Mouse (Mus musculus) adrenal gland (tissue): ENCODE results near the gene Cisd1.

Experiments used
- intact Hi-C: fragments of 180-260 bp; cut with DNase I; formaldehyde crosslinking; loops from one replicate; pipeline ENCODE4 v1.15.1; 2025

Gene Cisd1

DNA sequence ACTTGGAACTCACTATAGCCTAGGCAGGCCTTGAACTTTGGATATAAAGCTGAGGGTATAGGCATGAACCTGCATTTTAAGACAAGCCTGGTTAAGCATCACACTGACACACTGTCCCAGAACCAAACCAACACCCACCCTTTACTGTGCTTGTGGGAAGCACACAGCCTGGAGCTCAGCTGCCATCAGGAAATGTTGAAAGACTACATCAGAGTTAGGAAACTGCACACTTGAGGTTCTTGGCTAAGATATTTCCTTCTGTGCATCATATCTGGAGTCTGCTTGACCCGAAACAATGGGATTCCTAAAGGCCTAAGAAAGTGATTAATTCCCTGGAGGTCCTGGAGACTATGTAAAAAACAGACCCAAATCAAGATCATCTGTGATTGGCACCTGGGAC lies 4.5 kb upstream of the Cisd1 start:
- intact Hi-C loops: no loop called here

DNA sequence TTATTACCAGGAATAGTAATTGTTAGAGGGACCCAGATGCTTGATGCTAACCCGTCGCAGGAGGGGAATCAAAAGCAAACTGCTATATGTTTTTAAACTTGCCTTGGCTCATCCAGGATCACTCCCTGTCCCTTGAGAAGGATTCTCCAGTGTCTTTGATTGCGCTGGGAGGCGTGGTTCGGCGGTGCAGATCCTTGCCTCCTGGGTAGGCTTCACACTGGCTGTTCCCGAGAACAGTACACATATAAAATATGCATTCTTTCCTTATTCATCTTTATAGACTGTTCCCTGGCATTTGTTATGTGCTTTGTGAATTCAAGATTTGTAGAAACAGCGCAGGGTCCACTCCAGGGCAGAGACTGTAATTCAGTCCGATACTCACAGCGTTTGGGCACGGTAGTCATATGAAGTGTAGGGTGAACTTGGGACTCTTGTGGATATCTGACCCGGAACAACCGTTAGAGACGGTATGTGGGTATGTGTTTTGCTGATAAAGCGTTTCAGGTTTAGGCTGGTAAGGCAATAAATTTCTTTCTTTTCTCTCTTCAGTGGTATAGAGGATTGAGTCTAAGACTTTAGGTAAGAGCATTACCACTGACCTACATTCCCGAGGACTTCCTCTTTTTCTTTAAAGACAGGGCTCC lies 4.0 kb upstream of the Cisd1 start:
- intact Hi-C loops: no loop called here

DNA sequence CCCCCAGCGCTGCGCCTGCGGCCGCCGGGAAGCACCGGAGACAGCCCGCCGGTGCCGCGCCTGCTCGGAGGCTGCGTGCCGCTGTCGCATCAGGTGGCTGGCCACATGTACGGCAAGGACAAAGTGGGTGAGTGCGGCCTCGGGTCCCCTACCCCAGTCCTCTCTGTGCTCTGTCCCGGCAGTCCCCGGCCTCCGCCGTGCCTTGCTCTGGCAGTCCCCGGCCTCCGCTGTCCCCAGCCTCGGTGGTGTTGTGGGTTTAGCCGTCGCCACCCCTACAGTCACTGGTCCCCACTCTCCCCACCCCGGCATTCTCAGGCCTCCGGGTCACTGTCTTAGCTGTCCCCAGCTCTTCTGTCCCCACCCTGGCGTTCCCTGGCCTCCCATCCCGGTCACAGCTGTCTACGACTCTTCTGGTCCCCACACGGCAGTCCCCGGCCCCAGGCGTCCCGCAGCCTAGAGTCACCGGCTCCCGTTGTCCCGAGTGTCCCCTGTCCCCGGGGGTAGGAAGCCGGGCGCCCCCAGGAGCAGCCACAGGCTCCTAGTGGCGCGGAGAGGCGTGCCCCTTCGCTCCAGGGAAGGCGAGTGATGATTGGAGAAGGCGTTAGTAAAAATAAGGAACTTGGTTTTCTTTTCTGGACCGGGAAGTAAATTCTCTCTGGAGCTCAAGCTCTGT lies 3.3 kb upstream of the Cisd1 start:
- intact Hi-C loops: no loop called here

DNA sequence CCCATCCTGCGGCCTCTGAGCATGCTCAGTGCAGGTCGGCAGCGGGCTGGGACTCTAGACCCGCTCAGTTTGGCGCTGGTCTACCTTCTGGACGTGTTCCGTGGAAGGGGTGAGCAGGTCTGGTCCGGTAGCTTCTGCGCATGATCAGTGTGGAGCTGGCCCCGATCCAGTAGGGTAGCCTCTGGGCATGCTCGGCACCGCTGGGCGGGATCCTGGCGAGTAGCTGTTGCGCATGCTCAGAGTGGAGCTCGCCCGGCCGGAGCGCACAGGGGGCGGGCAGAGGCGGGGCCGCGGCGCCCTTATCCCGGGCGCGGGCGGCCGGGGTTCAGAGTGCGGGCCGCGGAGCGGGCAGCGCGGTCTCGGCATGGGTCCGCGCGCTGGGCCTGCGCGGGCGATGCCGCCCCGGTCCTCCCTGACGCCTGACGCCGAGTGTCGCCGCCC lies 2.8 kb upstream of the Cisd1 start, which contains the start of gene Ipmk:
TSS of gene Ipmk (plus strand) at position 255 of the 441 bp plus-strand sequence.
- intact Hi-C loops: no loop called here

DNA sequence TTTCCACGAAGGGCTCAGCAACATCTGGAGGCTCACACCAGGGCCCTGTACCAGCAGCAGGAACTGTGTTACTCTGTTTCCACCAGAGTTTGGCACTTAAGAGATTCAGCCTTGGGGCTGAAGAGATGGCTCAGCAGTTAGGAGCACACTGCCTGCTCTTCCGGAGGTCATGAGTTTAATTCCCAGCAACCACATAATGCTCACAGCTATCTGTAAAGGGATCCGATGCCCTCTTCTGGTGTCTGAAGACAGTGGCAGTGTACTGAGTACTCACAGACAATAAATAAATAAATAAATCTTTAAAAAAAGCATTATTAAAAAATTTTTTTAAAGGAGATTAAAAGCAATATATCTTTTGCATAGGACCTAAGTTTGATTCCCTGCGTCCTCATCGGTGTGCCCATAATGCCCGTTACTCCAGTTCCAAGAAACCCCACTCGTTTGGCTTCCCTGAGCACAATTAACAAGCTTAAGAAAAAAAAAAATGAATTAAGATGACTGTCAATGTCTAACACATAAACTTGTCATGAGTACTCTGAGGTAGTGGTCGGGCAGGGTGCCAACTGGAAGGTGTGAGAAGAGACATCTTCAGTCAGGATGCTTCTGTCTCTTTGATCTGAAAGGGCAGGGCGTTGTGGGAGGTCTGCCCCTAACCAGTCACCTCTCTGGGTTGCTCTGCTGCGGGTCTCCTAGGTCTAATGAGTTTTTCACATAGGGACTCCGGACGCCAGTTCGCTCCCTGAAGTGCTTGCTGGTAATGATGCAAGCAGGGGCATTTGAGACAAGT lies 2.2 kb upstream of the Cisd1 start:
- intact Hi-C loops: no loop called here

DNA sequence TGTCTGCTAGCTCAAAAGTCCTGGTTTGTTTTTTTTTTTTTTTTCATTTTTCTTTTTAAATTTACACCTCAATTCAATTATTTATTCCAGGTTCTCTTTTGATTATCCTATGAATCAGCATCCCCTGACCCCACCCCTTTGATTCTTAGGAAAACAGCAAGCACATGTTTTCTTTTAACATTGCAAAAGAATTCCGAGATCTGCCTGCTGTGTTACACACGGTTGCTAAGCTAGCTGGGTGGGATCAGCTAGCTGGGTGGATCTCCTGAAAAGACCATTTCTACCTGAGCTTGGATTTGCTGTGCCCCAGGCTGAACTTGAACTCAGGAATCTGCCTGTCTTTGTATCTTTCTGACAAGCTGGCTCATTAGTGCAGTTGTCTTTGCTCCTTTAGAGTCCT lies 1.4 kb upstream of the Cisd1 start:
- intact Hi-C loops: no loop called here

DNA sequence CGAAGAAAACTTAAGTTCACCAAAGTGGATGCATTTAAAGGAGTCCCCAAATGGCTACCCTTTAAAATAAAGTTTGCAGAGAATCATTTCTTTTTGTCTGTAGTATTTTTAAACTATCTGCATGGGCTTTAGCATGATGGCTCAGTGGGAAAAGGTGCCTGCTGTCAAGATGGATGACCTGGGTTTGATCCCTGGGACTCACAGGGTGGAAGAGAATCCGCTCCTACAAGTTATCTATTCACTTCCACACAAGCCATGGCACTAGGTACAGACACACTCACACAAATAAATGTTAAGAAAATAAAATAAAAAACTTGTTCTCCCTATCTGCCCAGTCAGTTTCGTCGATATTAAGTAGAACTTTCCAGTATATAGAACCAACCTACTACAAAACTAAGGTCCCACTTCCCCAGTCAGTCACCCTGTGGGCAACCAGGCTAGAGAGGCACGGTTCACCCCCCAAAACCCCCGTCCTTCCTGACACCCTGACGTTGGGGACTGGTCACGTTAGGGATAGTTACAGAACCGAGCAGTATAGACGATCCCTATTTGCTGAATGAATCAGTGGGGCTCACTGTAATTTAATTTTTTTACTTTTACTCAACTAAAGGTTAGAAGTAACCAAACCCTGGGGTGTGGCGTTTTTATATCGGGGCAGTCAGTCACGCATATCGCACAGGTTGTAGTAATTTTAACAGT lies 1.0 kb downstream of the Cisd1 start:
- intact Hi-C loops: no loop called here

DNA sequence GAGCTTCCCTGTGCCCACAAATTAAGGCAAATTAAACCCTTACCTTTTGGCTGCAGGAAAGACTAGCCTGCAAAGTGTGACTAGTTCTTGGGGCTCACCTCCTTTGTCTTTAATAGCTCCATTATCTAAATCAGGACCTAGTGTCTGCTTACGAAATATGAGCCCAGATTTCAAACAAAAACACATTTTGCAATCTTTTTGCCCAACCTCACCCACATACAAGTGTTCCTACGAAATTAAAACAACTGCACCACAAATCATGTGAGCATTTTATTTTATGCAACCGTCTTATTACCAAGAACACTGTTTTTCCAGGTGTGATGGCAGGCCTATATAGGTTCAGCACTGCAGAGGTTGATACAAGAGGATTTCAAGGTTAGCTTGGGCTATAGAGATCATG lies 1.6 kb downstream of the Cisd1 start:
- intact Hi-C loops: no loop called here

DNA sequence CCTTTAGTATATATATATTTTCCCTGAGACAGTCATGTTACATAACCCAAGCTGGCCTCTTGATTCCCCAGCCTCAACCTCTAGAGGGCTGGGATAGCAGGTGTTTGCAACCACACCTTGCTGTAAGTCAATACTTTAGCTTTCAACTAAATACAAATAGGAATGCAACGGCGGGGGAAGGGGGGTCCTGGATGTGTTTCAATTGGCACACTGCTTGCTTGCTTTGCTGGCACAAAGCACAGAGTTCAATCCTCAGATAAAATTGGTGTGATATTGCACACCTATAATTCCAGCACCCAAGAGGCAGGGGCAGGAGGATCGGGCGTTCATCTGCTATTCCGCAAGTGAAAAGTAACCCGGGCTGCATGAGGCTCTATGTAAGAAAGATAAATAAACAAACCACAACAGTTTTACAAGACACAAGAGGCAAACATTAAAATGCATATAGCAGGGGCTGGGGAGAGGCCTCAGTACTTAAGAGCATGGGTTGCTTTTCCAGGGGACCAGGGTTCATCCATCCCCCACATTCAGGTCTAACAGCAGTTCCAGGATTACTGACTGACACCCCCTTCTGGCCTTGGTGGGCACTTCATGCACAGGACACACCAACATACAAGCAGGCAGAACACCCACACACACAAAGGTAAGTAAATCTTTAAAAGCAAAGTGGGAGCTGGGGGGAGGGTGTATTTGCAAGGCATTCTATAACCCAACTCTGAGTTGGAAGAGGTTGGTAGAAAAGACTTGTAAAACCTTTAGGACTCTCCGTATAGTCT lies 2.5 kb downstream of the Cisd1 start:
- intact Hi-C loops: no loop called here

DNA sequence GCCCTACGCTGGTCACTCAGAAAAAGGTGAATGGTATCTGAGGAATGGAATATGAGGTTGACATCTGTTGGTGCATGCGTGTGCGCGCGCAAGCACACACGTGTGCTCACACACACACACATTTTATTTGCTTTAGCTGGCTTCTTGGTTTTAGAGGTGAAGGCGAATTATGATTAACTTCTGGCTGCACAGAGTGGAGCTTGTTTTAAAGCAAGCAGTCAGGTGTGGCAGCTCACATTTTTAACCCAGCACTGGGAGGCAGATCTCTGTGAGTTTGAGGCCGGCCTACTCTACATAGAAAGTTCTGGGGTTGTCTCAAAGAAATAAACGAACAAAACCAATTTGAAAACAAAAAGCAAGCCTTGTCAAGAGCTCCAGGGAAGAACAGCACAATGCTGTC lies 3.5 kb downstream of the Cisd1 start:
- intact Hi-C loops: no loop called here

DNA sequence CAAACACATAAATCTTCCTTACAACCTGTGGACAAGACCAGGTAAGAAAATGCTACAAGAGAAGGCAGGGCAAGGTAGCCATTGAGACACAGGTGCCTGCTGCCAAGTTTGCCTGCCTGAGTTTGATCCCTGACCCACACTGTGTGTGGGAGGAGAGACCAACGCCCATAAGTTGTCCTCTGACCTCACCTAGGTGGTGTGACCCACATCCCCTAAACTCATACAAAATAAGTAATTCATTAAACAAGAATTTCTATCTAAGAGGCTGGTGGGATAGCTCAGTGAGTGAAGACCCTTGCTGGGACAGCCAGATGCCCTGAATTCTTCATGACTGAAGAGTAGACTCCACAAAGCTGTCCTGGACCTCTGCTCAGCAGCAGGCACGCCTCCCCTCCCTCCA lies 4.6 kb downstream of the Cisd1 start:
- intact Hi-C loops: no loop called here

DNA sequence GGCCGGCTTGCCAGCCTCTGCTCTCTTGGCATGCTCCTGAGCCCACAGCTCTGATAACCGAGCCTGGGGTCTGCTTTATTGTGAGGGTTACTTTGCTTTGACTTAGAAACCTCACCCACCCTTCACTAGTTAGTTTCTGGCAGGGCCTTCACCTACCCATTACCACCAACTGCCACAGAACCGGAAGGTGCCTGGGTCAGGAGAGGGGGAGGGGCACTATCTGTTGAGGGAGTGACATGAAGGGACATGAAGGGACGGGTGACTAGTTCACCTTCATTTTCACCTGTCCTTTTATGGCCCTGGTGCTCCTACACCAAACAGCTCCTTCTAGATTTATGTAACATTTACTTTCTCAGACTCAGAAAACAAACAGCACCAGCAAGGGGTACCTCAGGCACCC lies 5.3 kb downstream of the Cisd1 start:
- intact Hi-C loops: no loop called here

DNA sequence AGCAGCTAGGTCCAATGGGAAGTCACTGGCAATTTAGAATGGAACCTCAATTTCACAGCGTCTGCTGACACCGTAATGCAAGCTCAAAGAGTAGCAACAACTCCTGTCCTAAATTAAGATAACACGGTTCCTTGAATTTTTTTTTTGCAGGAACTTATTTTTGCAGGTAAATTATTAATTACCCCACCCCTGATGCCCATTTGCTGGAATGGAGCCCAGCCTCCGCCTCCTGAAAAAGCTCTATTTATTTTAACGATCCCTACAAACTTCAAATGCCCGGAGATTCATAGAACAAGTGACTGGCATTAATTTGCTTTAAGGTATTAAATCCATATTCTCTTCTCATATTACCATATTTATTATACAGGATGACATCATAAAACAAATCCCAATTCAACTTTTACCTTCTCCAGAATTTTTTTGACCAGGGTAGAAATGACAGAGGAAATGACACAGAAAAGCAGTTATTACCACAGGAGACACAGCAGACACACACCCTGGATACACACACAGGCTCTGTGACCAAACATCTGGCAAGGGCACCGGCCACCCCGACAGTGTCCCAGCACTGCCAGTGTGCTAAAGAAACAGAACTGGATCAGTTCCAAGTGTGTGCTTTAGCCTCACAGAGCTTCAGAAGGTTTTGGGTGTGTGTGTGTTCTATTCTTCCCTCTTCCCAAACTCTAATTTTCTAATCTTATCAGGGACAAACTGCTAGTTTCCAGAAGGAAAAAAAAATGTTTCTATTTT lies 6.4 kb downstream of the Cisd1 start:
- intact Hi-C loops: no loop called here

DNA sequence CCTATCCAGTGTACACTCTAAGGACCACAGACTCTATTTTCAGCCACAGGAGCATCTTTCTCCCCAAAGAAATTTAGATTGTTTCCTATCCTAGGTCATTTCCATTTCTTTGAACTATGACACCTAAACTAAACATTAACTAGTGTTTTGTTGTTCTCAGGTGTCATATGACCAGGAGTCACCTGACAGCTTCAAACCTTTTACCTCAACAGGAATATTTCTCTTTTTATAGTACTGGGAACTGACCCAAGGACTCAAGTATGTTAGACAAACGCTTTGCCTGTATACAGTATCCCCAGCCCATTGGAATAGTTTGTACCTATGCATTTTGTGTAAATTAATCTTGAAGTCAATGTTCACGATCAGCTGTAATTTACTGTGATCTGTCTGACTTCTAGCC lies 7.0 kb downstream of the Cisd1 start:
- intact Hi-C loops: no loop called here

DNA sequence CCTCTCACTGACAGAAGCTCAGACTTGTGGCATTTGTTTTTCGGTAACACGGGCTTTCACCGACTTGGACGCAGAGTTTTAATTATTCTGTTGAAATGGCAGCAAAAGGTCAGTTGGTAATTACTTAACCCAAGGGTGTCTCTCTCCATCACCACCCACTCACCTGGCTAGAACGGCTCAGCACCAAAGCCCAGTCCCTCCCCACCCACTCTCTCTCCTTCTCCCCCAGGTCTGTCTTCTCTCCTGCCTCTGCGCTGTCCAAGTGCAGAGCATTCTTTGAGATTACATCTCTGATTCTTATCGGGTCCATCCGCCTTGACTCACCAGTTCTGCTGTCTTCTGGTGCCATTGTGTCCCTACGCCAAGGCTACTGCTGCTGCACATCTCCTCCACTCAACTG lies 11.9 kb downstream of the Cisd1 start:
- intact Hi-C loops: no loop called here

DNA sequence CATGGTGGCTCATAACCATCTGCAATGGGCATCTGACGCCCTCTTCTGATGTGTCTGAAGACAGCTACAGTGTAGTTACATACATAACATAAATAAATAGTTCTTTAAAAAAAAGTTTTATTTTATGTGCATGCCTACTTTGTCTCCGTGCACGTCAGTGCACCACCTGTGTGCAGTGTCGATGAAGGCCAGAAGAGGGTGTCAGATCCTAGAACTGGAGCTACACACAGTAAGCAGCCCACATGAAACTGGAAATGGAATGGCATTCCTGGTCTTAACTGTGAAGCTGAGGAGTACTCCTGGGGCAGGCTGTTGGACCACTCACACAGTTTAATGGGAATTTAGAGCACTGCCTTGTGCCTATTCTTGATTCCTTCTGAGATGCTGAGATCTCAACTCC lies 12.4 kb downstream of the Cisd1 start:
- intact Hi-C loops: no loop called here

DNA sequence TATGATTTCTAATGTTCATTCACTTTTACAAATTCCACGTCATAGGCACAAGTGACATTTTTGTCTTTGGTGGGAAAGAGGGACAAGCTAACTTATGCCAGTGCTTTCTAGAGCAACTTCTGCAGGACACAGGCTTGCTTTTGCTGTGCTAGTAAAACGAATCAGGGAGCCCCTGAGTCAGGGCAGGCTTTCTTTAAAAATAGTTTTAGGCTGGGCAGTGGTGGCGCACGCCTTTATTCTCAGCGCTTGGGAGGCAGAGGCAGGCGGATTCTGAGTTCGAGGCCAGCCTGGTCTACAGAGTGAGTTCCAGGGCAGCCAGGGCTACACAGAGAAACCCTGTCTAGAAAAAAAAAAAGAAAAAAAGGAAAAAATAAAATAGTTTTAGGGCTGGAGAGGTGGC lies 12.8 kb downstream of the Cisd1 start:
- intact Hi-C loops: no loop called here

DNA sequence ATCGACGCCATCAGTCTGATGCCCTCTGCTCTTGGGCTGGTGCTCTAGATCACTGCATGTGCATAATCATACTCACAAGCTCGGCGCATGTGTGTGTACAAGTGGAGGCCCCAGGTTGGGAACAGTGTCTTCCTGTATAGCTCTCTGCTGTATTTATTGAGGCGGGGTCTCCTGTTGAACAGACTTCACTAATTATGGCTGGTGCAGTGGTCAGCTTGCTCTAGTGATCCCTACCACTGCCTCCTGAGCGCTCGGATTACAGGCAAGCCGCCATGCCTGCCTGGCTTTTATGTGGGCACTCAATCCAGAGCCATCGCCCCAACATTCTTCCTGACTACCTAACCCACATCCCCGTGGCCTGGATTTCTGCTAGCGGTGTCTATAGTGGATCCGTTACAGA lies 14.7 kb downstream of the Cisd1 start:
- intact Hi-C loops: no loop called here

DNA sequence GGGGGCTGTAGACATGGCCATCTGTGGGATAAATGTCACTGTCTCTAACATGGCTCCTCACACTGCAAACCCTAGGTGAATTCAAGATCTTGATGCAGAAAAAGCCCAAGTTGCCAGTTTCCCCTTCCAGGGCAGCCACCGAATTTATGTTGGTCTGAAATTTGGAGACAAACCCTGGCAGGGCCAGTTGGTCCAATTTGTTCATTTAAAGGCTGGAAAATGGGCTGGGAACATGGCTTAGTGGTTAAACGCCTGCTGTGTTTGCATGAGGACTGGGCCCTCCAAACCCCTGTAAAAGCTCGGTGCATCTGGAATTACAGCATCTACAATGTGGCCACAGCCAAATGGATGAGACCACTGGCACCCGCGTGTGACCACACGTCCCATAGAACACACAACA lies 15.5 kb downstream of the Cisd1 start:
- intact Hi-C loops: no loop called here

DNA sequence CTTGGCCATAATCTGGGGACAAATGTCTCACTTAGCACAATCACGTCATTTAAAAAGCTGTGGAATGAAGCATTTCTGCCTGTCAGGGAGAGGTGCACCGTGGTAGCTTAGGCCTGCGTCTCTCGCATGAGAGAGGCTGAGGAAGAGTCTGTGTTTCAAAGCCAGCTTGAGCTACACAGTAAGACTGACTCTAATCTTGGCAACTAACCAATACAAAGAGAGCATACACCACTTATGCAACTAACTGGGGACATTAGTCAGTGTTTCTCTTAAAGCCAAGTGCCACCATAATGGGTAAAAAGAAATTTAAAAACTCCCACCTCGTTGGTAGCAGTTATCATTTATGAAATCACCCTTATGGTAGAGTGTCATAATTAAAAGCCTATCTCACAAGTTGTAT lies 15.9 kb downstream of the Cisd1 start:
- intact Hi-C loops: no loop called here
